Mouse (Mus musculus) embryonic facial prominence, embryonic 11.5 days (tissue): ENCODE results near the gene Rasgef1a. TPM values are rescaled to one million over a fixed set of nuclear protein-coding genes. Genes with fewer than 3 reads are reported as not detected.

ENCODE experiments used
- ATAC-seq: fragments of 200-750 bp; cut with Nextera tagmentation; replicated peaks from 2 replicates; pipeline ENCODE4 v1.8.0; 2017; ENCODE audit warnings: low read depth; ENCODE audit not compliant: insufficient number of reproducible peaks, low FRiP score, low TSS enrichment
- DNase-seq: peaks from one replicate; pipeline ENCODE4 v3.0.0-alpha.2; 2015; ENCODE audit warnings: low spot score
- H3K27ac ChIP-seq: fragments of 300-500 bp; sonication (generic); replicated peaks from 2 replicates; pipeline ENCODE4 v1.5.1; 2014; ENCODE audit warnings: mild to moderate bottlenecking, low read depth, low read length, control low read depth
- H3K27me3 ChIP-seq: fragments of 300-500 bp; sonication (generic); 2 replicates; pipeline ENCODE4 v1.6.1; 2014; ENCODE audit warnings: mild to moderate bottlenecking, low read length, moderate library complexity, mixed read lengths; ENCODE audit not compliant: control insufficient read depth, insufficient read depth
- H3K36me3 ChIP-seq: fragments of 300-500 bp; sonication (generic); replicated peaks from 2 replicates; pipeline ENCODE4 v1.6.1; 2014; ENCODE audit warnings: low read depth, mild to moderate bottlenecking, low read length, moderate library complexity, mixed read lengths; ENCODE audit not compliant: control insufficient read depth, insufficient read depth
- H3K4me1 ChIP-seq: fragments of 300-500 bp; sonication (generic); 2 replicates; pipeline ENCODE4 v1.6.1; 2014; ENCODE audit warnings: low read length, mixed read lengths; ENCODE audit not compliant: control insufficient read depth, insufficient read depth
- H3K4me2 ChIP-seq: fragments of 300-500 bp; sonication (generic); 2 replicates; pipeline ENCODE4 v1.6.1; 2014; ENCODE audit warnings: low read depth, mild to moderate bottlenecking, control low read depth, low read length, moderate library complexity
- H3K4me3 ChIP-seq: fragments of 300-500 bp; sonication (generic); 2 replicates; pipeline ENCODE4 v1.5.1; 2014; ENCODE audit warnings: low read depth, low read length, control low read depth
- H3K9ac ChIP-seq: fragments of 300-500 bp; sonication (generic); replicated peaks from 2 replicates; pipeline ENCODE4 v1.6.1; 2014; ENCODE audit warnings: mild to moderate bottlenecking, control low read depth, low read length
- H3K9me3 ChIP-seq: fragments of 300-500 bp; sonication (generic); replicated peaks from 2 replicates; pipeline ENCODE4 v1.6.1; 2016; ENCODE audit warnings: mild to moderate bottlenecking, low read length, inconsistent platforms, mixed read lengths; ENCODE audit not compliant: control insufficient read depth
- WGBS: fragments of 180-500 bp; shearing (Covaris S2); extraction: QIAGEN DNeasy Blood & Tissue Kit; methylation state at CpG from one replicate; pipeline ENCODE4 v1.1.7; 2014; 5-methylcytosine and 5-hydroxymethylcytosine counted together
- polyA plus RNA-seq: library from polyadenylated mRNA; unstranded; fragments of >200 nt; fragmentation: Nextera tagmentation; extraction: Ambion mirVana; gene quantifications from 2 replicates; pipeline ENCODE4 v1.2.1, GENCODE M21; 2014

Gene Rasgef1a
- polyA plus RNA-seq = 0.24 and 0.31 TPM in 2 replicates

DNA sequence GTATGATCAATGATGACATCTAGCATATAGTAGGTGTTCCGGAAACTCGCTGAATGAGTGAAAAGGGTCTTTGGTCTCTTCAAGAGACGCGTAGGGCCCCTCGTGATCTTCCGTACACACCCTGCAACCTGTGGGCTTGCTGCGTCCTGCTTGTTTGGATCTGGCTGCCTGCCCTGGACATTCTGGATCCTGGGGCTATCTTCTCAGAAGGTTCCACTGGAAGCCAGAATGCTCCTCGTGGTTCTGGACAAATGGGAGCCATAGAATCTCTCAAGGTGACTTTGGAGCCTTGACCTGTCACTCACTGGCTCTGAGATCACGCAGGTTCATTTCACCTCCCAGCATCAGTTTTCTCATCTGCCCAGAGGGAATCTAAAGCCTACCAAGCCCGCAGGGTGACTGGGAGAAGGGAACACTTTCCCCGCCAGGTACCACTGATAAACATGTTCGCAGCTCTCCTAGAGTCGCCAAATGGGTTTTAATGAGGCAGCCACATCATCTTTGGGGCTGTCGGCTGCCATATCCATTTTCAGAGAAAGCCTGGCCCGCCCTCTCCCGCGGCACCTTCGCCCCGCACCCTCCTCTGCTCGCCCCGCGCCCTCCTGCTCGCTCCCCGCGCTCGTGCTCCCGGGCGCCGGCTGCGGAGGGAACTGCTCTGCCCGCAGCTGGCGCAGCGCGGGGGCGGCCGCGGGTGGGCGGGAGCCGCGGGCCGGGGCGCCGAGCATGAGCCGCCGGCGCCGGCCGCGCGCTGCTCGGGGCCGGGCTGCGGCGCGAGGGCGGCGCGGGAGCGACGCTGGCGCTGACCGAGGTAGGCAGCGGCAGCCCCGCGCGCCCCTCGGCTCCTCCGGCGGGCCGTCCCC lies at the start of gene Rasgef1a:
Rasgef1a (plus strand) TSS at position 683 of the 860 bp plus-strand sequence.
- 18% methylated on average over 37 of the region's 70 CpGs for WGBS
- H3K4me2 ChIP-seq = peak within 1 kb of the TSS; percentile 87
- no peaks in the 10 kb centered on the region for H3K4me1 ChIP-seq
- peak within 1 kb of the TSS; percentile 18; the same call in 1 of the 2 replicates for H3K9ac ChIP-seq
- H3K9me3 ChIP-seq = no peaks in the 10 kb centered on the region
- ATAC-seq = no peak
- H3K36me3 ChIP-seq = no peaks in the 10 kb centered on the region
- peaks cover 31% of the 10 kb centered on the region for H3K27me3 ChIP-seq
- no peak within 1 kb of the TSS for H3K27ac ChIP-seq
- peak; percentile 24 for DNase-seq
- H3K4me3 ChIP-seq = peak within 1 kb of the TSS; percentile 40

DNA sequence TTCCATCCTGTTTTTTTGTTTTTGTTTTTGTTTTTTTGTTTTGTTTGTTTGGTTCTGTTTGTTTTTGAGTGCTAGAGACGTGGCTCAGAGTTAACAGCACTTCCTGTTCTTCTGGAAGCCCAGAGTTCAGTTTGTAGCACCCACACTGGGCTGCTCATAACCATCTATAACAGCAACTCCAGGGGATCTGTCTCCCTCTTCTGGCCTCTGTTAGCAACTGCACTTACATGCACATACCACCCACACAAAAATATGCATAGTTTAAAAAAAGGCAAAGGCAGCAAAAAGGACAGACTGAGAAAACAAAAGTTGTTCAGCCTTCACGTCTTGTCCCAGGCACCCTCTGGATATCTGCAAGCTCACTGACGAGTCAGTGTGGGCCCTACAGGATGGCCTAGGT lies 48.0 kb upstream of the Rasgef1a start:
- Histone ChIP-seq H3K9ac (no peak overlapping the region), H3K9me3 (no peaks in the 10 kb centered on the region; the same call in 1 of the 2 replicates), H3K4me1 (no peaks in the 10 kb centered on the region), H3K27ac (no peak overlapping the region), H3K36me3 (no peaks in the 10 kb centered on the region), H3K27me3 (no peaks in the 10 kb centered on the region), H3K4me2 (no peak overlapping the region), H3K4me3 (no peak overlapping the region)
- 77% methylated on average over 3 of the region's 3 CpGs for WGBS
- no peak for DNase-seq
- ATAC-seq = no peak

DNA sequence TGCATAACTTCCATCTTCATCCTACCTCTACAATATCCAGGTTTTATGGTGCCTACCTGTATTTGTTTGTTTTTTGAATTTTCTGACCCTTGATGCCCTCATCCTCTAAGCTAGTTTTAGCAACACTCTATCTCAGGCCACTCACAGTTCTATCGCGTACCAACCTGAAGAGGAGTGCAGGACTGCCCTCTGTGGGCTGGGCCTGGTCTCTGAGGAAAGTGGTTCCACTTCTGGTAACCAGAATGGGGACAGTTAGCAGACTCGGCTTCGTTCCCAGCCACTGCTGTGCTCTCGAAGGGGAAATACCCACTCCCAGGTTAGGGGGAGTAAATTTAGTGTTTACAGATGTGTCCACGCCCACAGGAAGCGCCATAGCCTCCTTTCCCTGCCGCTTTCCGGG lies 44.5 kb upstream of the Rasgef1a start:
- Histone ChIP-seq H3K4me2 (no peak overlapping the region), H3K36me3 (no peaks in the 10 kb centered on the region), H3K9me3 (no peaks in the 10 kb centered on the region; the same call in 1 of the 2 replicates), H3K27me3 (no peaks in the 10 kb centered on the region), H3K4me3 (no peak overlapping the region), H3K9ac (no peak overlapping the region), H3K4me1 (no peaks in the 10 kb centered on the region), H3K27ac (no peak overlapping the region)
- DNase-seq (no peak), ATAC-seq (no peak)
- WGBS = 37% methylated on average over 9 of the region's 9 CpGs

DNA sequence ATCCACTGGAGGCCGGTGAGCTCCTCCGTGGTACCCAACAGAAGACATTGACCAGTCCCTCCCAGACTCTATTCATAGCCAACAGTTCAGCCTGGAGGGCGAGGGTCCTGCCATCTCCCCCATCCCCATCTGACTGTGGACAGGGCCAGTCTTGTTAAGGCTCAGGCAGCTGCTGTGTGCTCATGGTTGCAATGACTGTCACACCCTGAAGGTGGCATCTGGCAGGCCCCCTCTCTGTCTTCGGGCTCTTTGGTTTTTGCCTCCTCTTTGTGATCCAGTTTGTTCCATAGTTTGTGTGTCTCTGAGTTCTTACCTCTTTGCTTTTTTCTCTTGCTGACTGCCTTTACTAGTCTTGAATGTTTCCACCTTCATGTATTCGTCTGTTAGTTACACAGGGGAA lies 24.1 kb upstream of the Rasgef1a start:
- no peaks in the 10 kb centered on the region for H3K9me3 ChIP-seq
- H3K4me3 ChIP-seq = no peak overlapping the region
- H3K4me2 ChIP-seq = no peak overlapping the region
- ATAC-seq = no peak
- no peaks in the 10 kb centered on the region for H3K4me1 ChIP-seq
- H3K27ac ChIP-seq = no peak overlapping the region
- H3K27me3 ChIP-seq = no peaks in the 10 kb centered on the region
- no peak for DNase-seq
- no peak overlapping the region for H3K9ac ChIP-seq
- H3K36me3 ChIP-seq = no peaks in the 10 kb centered on the region
- WGBS = 52% methylated on average over 5 of the region's 5 CpGs

DNA sequence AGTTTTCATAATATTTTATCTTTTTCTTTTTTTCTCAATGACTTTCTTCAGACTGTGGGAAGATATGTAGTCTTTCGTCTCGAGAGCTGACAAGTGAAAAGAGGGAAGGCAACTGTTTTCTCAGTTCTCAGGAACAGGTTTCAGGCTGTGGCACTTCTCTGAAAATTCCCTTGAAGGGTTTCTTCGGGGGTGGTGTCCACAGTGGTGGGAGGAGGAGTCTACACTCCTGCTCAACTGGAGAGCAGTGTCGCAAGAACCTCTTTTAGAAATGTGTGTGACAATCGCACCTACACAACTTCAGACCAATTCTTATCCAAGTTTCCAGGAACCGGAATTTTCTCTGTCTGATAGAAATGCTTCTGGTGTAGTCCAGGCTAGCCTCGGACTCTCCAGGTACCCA lies 22.0 kb upstream of the Rasgef1a start:
- ATAC-seq (no peak), DNase-seq (no peak)
- Histone ChIP-seq H3K9ac (no peak overlapping the region), H3K36me3 (no peaks in the 10 kb centered on the region), H3K27me3 (no peaks in the 10 kb centered on the region), H3K9me3 (no peaks in the 10 kb centered on the region), H3K4me2 (no peak overlapping the region), H3K4me3 (no peak overlapping the region), H3K4me1 (no peaks in the 10 kb centered on the region), H3K27ac (no peak overlapping the region)
- WGBS = 83% methylated on average over 7 of the region's 7 CpGs

DNA sequence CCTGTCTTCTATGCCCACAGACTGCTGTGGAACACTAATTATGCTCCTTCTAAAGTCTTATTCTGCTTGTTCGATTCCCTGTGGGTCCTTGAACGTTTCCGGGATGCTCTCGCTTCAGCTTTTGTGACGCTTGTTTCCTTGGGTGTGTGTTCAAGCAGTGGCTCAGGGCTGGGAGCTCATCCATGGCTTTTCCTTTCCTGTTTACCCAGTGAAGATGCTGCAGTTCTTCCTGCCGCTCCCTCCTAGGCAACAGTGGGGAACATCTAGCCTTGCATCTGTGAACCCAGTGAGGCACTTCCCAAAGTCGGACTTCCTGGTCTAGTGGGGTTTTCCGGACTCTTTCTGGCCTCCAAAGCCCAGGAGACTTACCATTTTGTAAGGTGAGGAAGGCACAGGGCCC lies 20.6 kb upstream of the Rasgef1a start:
- no peaks in the 10 kb centered on the region for H3K36me3 ChIP-seq
- no peak overlapping the region for H3K9ac ChIP-seq
- no peak for ATAC-seq
- H3K27me3 ChIP-seq = no peaks in the 10 kb centered on the region
- no peak overlapping the region for H3K27ac ChIP-seq
- DNase-seq = no peak
- H3K4me1 ChIP-seq = no peaks in the 10 kb centered on the region
- H3K4me3 ChIP-seq = no peak overlapping the region
- H3K9me3 ChIP-seq = no peaks in the 10 kb centered on the region
- whole genome bisulfite sequencing = 68% methylated on average over 8 of the region's 8 CpGs
- H3K4me2 ChIP-seq = no peak overlapping the region

DNA sequence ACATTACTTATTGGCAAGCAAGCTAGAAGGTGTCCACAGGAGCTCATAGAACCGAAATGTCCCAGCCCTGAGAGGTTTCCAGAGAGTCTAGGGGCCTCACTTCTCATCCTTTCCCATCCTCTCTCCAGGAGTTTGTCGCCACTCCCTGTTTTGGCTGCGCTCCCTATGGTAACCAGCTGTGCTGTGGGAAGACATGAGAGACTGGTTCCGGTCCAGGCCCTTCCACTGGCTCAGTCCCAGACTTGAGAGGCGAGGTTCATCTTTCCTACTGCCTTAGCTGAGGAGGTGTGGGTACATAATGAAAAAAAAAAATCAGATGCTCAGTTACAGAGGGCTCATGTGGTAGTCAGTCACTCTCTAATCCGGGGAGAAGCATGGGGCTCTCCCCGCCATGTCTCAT lies 19.9 kb upstream of the Rasgef1a start:
- Histone ChIP-seq H3K4me2 (no peak overlapping the region), H3K9me3 (no peaks in the 10 kb centered on the region), H3K36me3 (no peaks in the 10 kb centered on the region), H3K27me3 (no peaks in the 10 kb centered on the region), H3K27ac (no peak overlapping the region), H3K4me1 (no peaks in the 10 kb centered on the region), H3K4me3 (no peak overlapping the region), H3K9ac (no peak overlapping the region)
- ATAC-seq = no peak
- WGBS = 74% methylated on average over 7 of the region's 7 CpGs
- DNase-seq = no peak

DNA sequence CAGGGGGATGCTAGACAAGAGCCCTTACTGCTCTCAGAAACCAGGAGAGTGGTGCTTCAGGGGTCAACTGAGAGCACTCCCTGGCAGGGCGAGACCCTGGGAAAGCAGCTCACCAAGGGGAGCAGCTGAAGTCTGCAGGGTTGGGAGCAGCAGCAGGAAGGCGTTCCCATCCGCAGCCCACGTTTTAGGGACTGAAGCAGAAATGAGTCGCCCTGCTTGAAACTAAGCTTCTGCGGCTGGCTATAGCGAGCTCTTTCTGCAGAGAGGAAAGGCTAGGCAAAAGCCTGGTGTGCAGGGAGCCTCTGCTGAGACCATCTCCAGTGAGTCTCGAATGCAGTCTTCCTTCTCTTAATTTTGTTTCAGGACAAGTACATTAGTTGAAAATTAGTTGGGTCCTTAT lies 19.3 kb upstream of the Rasgef1a start:
- no peak for DNase-seq
- no peak for ATAC-seq
- WGBS = 63% methylated on average over 8 of the region's 8 CpGs

More for the DNA sequence above, 19.3 kb upstream of the Rasgef1a start:
- Histone ChIP-seq H3K9ac (no peak overlapping the region), H3K4me3 (no peak overlapping the region), H3K4me1 (no peaks in the 10 kb centered on the region), H3K27me3 (no peaks in the 10 kb centered on the region), H3K27ac (no peak overlapping the region), H3K36me3 (no peaks in the 10 kb centered on the region), H3K4me2 (no peak overlapping the region), H3K9me3 (no peaks in the 10 kb centered on the region)
